Mouse (Mus musculus): Measurements from ENCODE around the gene Rpl3l. TPM values are rescaled to one million over a fixed set of nuclear protein-coding genes. Genes with fewer than 3 reads are reported as not detected.

The Rpl3l gene
- polyA plus RNA-seq (2015; fragmentation: Illumina TruSeq; extraction: RNeasy Lipid Tissue Mini Kit (QIAGEN cat#74804); ENCODE audit: insufficient read depth, low read depth, low replicate concordance), result not detected

DNA sequence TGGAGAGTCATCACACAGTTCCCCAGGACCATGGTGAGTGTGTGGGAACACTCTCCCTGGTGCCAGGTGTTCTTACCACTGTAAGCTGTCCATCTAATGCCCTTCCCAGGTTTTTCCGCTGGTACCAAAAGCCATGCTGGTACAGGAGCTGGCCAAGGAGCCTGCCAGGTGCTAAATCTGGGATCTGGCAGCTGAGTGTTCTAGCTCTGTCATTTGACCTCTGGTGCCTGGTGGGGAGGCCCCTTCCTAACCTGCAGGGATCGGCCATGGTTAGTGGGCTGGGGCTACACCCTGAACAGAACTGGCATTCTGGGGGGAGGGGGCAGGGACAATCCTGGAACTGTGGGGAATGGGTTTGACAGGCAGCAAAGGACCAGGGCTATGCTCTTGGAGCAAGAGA lies at the start of gene Rpl3l:
Gene Rpl3l (plus strand): TSS at position 203 of the 400 bp plus-strand sequence.

DNA sequence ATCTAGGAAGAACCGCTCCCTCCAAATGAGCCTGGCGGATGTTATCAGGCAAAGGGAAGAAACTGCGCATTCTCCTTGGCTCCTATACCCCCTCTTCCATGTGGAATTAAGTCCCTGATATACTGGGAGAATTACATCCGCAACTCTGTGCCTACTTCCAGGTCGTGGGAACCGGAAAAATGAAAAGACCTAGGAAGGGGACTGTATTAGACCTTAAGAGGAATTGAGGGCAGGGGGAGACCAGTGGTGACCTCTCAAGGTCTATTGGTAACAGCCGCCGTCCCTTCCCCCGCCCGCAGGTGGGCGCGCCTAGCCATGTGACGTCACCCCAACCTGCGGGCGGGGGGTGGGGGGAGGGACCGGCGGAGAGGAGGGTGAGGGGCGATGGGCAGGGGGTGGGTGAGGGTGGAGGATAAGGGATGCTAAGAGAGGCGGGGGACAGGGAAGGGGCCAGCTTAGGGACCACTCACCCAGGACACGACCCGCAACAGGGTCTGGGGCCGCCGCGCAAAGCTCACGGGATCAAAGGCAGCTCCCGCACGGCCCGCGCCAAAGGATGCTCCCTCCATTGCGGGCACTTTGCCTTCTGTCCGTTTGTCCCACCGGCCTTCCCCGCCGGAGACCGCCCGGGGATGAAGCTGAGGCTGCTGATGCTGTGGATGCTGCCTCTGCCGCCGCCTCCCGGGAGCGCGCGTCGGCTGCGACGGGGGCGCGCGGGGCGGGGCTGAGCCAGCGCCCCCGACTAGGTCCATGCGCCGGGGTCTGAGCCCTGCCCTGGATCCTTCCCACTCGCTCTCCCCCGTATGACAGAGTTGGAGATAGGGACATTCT lies 38.2 kb upstream of the Rpl3l start, which contains the start of gene Syngr3:
Gene Syngr3 (minus strand): TSS at position 705 of the 831 bp plus-strand sequence.

DNA sequence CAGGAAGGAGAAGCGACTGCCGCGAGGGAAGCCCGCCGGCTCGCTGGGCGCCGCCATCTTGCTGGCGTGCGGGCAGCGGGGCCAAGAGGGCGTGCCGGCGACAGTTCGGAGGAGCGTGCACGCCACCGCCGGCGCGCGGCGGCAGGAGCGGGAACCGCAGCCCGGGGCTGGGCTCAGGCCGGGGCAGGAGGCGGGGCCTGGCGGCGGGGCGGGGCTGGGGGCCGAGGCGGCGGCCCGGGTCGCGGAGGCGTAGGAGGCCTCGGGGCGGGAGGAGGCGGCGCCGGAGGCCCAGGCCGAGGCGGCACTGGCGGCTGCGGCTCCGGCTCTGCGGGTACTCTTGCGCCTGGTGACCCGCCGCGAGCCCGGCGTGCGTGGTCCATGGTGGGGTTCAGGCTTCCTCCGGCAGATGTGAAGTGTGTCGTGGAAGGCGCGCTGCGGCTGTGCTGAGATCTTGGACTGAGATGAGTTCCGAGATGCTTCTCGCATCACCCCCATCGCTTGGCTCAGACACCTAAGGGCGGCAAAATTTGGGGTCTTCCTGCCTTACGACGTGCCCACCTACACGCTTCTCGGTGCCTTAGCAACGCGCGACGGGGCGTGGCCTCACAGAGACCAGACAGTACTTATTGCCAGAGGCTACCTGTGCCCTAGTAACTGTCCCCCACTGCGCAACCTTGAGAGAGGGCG lies 31.5 kb upstream of the Rpl3l start, which contains the start of the genes Gfer and Noxo1:
Gene Gfer (minus strand): TSS at position 146 of the 687 bp plus-strand sequence.
Gene Noxo1 (plus strand): TSS at position 224 of the 687 bp plus-strand sequence.

DNA sequence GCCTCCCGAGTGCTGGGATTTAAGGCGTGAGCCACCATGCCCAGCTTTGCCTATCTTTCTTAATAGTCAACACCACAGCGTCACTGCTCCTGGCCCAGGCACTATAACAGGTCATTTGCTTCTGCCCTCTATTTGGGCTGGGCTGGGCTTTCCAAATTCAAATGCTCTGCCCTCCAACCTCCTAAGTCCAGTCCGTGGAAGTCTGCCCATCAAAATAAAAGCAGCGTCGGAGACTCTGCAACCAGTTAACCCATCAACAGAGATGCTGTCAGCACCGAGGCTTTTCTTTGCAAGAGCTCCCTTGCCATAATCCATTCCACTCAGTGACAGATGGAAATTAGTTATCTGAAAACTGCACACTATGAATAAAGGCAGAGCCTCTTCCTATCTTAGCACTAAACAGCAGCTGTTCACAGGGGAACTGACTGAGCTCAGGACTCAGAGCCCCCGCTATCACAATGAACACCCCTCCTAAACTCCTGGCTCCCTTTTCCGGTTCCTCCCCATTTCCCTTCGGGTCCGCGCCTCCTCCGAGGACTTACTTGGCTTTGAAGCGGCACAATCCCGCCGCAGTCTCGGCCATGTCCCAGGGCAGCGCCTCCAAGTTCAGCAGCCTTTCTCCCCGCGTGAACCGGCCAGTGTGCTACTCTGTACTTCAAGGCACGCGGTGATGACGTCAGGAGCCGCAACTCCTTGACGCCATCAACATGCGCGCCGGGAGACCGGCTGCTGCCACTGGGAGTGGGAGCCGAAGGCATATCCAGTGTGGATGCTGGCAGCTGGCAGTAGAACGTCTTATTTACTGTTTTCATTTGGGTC lies 20.4 kb upstream of the Rpl3l start, which contains the start of gene Tbl3:
Gene Tbl3 (minus strand): TSS at position 679 of the 819 bp plus-strand sequence.

DNA sequence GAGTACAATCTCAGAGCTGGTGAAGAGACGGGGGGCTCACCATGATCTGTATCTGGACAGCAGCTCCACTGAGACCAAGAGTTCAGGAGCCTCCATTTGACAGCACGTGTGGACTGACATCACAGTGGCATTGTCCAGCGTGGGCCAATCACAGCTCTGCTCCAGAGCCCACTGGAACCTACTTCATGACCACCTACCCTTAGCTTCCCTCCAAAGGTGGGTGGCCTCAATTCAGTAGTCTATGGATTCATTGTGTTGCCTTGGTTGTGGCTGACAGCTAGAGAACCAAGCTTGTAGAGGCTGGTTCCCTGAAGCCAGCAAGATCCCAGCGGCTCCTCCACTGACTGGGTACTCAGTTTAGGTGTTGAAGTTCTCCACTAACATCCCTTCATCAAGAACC lies 9.7 kb upstream of the Rpl3l start, which contains the start of the genes Rnf151 and Rps2:
Gene Rnf151 (minus strand): TSS at position 121 of the 400 bp plus-strand sequence.
Gene Rps2 (plus strand): TSS at position 174 of the 400 bp plus-strand sequence.

DNA sequence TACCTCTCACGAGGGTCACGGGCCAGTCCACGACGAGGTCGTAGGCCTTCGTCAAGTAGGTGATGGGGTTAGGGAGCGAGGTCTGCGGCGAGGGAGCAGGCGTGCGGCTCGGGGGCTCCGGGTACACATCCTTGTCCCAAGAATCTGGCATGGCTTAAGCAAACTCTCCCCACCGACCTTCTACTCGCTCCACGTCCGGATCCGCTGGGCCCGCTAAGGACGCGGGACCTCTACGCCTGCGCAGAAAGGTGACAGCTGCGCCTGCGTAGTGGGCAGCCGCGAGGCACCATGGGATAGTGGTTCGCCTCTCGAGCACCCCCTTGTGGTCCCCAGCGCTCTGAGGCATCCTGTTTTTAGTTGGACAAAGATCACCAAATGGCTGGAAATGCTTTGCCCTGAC lies 3.4 kb upstream of the Rpl3l start, which contains the start of gene Ndufb10:
Gene Ndufb10 (minus strand): TSS at position 295 of the 400 bp plus-strand sequence.

DNA sequence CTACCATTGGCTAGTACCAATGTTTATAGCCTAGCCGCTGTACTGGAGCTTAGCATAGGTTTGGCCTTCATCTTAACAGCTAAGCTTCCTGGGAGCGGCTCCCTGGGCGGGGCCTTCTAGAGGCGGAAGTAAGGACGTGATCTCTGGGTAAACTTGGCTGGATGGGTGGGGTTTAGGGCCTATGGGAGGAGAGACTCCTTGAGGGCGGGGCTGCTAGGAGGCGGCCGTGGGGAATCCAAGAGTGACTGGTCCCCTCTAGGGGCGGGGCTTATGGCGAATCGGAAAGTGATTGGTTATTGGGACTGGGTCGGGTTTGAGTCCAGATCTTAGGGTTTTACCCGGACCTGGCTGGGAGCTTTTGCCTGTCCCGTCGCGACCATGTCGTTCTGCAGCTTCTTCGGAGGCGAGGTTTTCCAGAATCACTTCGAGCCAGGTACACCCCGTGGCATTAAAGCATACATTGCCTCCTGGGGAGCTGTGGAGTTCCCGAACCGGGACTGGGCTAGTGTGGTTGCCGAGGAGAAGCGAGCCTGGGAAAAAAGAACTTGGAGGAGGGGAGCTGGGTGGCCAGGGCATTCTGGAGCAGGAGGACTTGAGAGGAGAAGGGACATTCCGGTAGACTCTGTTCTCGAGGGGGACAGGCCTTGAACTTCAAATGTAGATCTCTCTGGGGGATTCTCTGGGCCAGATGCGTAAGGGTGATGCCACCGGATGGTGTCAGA lies 8.9 kb downstream of the Rpl3l start, which contains the start of gene Msrb1:
Gene Msrb1 (plus strand): TSS at position 313 of the 722 bp plus-strand sequence.

DNA sequence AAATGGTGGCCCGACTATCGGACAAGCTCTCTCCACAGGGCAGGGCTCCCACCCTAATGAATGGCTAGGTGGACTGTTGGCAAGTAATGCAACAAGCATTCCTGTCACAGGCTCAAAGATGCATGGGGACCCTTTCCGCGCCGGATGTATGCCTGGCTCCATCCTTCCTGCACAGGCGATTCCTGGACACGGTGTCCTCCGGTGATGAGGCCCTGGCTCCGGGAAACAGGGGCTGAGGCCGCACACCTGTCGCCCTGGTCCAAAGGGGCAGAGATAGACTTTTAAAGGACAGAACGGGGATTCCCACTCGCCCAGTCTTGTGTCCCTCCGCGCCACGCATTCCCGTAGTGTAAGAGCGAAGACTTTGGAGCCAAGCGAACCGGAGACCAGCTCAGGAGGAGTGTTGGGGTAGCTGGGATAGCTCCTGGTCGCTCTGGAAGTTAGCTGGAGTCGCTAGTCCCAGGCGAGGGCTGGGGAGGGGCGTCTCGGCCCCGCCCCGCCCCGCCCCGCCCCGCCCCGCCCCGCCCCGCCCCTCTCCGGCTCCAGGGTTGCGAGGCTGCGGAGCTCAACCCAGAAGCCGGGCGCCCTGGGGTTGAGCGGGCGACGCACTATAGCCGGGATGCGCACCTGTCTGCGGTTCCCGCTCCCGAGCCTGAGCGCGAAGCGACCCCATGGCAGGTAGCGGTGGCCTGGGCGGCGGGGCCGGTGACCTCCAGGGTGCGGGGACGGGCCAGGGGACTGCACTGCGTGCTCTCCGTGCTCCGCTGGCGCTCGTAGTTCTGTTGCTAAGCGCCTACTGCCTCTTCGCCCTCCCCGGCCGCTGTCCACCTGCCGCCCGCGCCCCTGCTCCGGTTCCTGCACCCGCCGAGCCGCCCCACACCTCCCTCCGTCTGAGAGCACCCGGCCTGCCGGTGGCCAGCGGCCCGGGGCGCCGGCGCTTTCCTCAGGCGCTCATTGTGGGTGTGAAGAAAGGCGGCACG lies 25.1 kb downstream of the Rpl3l start, which contains the start of gene Hs3st6:
Gene Hs3st6 (plus strand): TSS at position 574 of the 980 bp plus-strand sequence.

Other genes with a start within 250 kb of the Rpl3l start
- gene Mlst8, start 248.7 kb upstream of the Rpl3l start, polyA plus RNA-seq (2015; fragmentation: Illumina TruSeq; extraction: RNeasy Lipid Tissue Mini Kit (QIAGEN cat#74804); ENCODE audit: insufficient read depth, low read depth, low replicate concordance), result 3.5 TPM
- gene Caskin1, start 239.2 kb upstream of the Rpl3l start, polyA plus RNA-seq (2015; fragmentation: Illumina TruSeq; extraction: RNeasy Lipid Tissue Mini Kit (QIAGEN cat#74804); ENCODE audit: insufficient read depth, low read depth, low replicate concordance), result 0.26 TPM
- 28.2 TPM for gene Traf7, start 199.9 kb upstream of the Rpl3l start, polyA plus RNA-seq (2015; fragmentation: Illumina TruSeq; extraction: RNeasy Lipid Tissue Mini Kit (QIAGEN cat#74804); ENCODE audit: insufficient read depth, low read depth, low replicate concordance)
- 35.0 TPM for gene Rab26, start 193.6 kb upstream of the Rpl3l start, polyA plus RNA-seq (2015; fragmentation: Illumina TruSeq; extraction: RNeasy Lipid Tissue Mini Kit (QIAGEN cat#74804); ENCODE audit: insufficient read depth, low read depth, low replicate concordance)
- gene Pkd1, start 178.0 kb upstream of the Rpl3l start, polyA plus RNA-seq (2015; fragmentation: Illumina TruSeq; extraction: RNeasy Lipid Tissue Mini Kit (QIAGEN cat#74804); ENCODE audit: insufficient read depth, low read depth, low replicate concordance), result 26.9 TPM
- gene Tsc2, start 95.2 kb upstream of the Rpl3l start, polyA plus RNA-seq (2015; fragmentation: Illumina TruSeq; extraction: RNeasy Lipid Tissue Mini Kit (QIAGEN cat#74804); ENCODE audit: insufficient read depth, low read depth, low replicate concordance), result 50.0 TPM
- 3.5 TPM for gene Nthl1, start 95.1 kb upstream of the Rpl3l start, polyA plus RNA-seq (2015; fragmentation: Illumina TruSeq; extraction: RNeasy Lipid Tissue Mini Kit (QIAGEN cat#74804); ENCODE audit: insufficient read depth, low read depth, low replicate concordance)
- 48.3 TPM for gene Slc9a3r2, start 77.5 kb upstream of the Rpl3l start, polyA plus RNA-seq (2015; fragmentation: Illumina TruSeq; extraction: RNeasy Lipid Tissue Mini Kit (QIAGEN cat#74804); ENCODE audit: insufficient read depth, low read depth, low replicate concordance)
- 1.6 TPM for gene Npw, start 69.4 kb upstream of the Rpl3l start, polyA plus RNA-seq (2015; fragmentation: Illumina TruSeq; extraction: RNeasy Lipid Tissue Mini Kit (QIAGEN cat#74804); ENCODE audit: insufficient read depth, low read depth, low replicate concordance)
- 21.6 TPM for gene Zfp598, start 58.1 kb upstream of the Rpl3l start, polyA plus RNA-seq (2015; fragmentation: Illumina TruSeq; extraction: RNeasy Lipid Tissue Mini Kit (QIAGEN cat#74804); ENCODE audit: insufficient read depth, low read depth, low replicate concordance)
- gene Syngr3, start 37.9 kb upstream of the Rpl3l start, polyA plus RNA-seq (2015; fragmentation: Illumina TruSeq; extraction: RNeasy Lipid Tissue Mini Kit (QIAGEN cat#74804); ENCODE audit: insufficient read depth, low read depth, low replicate concordance), result 0.44 TPM
- gene Gfer, start 31.7 kb upstream of the Rpl3l start, polyA plus RNA-seq (2015; fragmentation: Illumina TruSeq; extraction: RNeasy Lipid Tissue Mini Kit (QIAGEN cat#74804); ENCODE audit: insufficient read depth, low read depth, low replicate concordance), result 10.7 TPM
- gene Noxo1, start 31.6 kb upstream of the Rpl3l start, polyA plus RNA-seq (2015; fragmentation: Illumina TruSeq; extraction: RNeasy Lipid Tissue Mini Kit (QIAGEN cat#74804); ENCODE audit: insufficient read depth, low read depth, low replicate concordance), result 1.6 TPM
- 6.0 TPM for gene Tbl3, start 20.2 kb upstream of the Rpl3l start, polyA plus RNA-seq (2015; fragmentation: Illumina TruSeq; extraction: RNeasy Lipid Tissue Mini Kit (QIAGEN cat#74804); ENCODE audit: insufficient read depth, low read depth, low replicate concordance)
- not detected for gene Rnf151, start 9.8 kb upstream of the Rpl3l start, polyA plus RNA-seq (2015; fragmentation: Illumina TruSeq; extraction: RNeasy Lipid Tissue Mini Kit (QIAGEN cat#74804); ENCODE audit: insufficient read depth, low read depth, low replicate concordance)
- gene Rps2, start 9.7 kb upstream of the Rpl3l start, polyA plus RNA-seq (2015; fragmentation: Illumina TruSeq; extraction: RNeasy Lipid Tissue Mini Kit (QIAGEN cat#74804); ENCODE audit: insufficient read depth, low read depth, low replicate concordance), result 538 TPM
- gene Ndufb10, start 3.3 kb upstream of the Rpl3l start, polyA plus RNA-seq (2015; fragmentation: Illumina TruSeq; extraction: RNeasy Lipid Tissue Mini Kit (QIAGEN cat#74804); ENCODE audit: insufficient read depth, low read depth, low replicate concordance), result 66.2 TPM
- 68.8 TPM for gene Msrb1, start 8.8 kb downstream of the Rpl3l start, polyA plus RNA-seq (2015; fragmentation: Illumina TruSeq; extraction: RNeasy Lipid Tissue Mini Kit (QIAGEN cat#74804); ENCODE audit: insufficient read depth, low read depth, low replicate concordance)
- gene Hs3st6, start 25.2 kb downstream of the Rpl3l start, polyA plus RNA-seq (2015; fragmentation: Illumina TruSeq; extraction: RNeasy Lipid Tissue Mini Kit (QIAGEN cat#74804); ENCODE audit: insufficient read depth, low read depth, low replicate concordance), result 1.0 TPM
- not detected for gene Meiob, start 76.5 kb downstream of the Rpl3l start, polyA plus RNA-seq (2015; fragmentation: Illumina TruSeq; extraction: RNeasy Lipid Tissue Mini Kit (QIAGEN cat#74804); ENCODE audit: insufficient read depth, low read depth, low replicate concordance)
- 23.1 TPM for gene Hagh, start 112.3 kb downstream of the Rpl3l start, polyA plus RNA-seq (2015; fragmentation: Illumina TruSeq; extraction: RNeasy Lipid Tissue Mini Kit (QIAGEN cat#74804); ENCODE audit: insufficient read depth, low read depth, low replicate concordance)
- 3.8 TPM for gene Fahd1, start 122.5 kb downstream of the Rpl3l start, polyA plus RNA-seq (2015; fragmentation: Illumina TruSeq; extraction: RNeasy Lipid Tissue Mini Kit (QIAGEN cat#74804); ENCODE audit: insufficient read depth, low read depth, low replicate concordance)
- 3.4 TPM for gene Igfals, start 138.2 kb downstream of the Rpl3l start, polyA plus RNA-seq (2015; fragmentation: Illumina TruSeq; extraction: RNeasy Lipid Tissue Mini Kit (QIAGEN cat#74804); ENCODE audit: insufficient read depth, low read depth, low replicate concordance)
- gene Nubp2, start 158.5 kb downstream of the Rpl3l start, polyA plus RNA-seq (2015; fragmentation: Illumina TruSeq; extraction: RNeasy Lipid Tissue Mini Kit (QIAGEN cat#74804); ENCODE audit: insufficient read depth, low read depth, low replicate concordance), result 8.6 TPM
- gene Spsb3, start 158.8 kb downstream of the Rpl3l start, polyA plus RNA-seq (2015; fragmentation: Illumina TruSeq; extraction: RNeasy Lipid Tissue Mini Kit (QIAGEN cat#74804); ENCODE audit: insufficient read depth, low read depth, low replicate concordance), result 7.3 TPM
- 8.7 TPM for gene Eme2, start 167.3 kb downstream of the Rpl3l start, polyA plus RNA-seq (2015; fragmentation: Illumina TruSeq; extraction: RNeasy Lipid Tissue Mini Kit (QIAGEN cat#74804); ENCODE audit: insufficient read depth, low read depth, low replicate concordance)
- gene Mrps34, start 167.3 kb downstream of the Rpl3l start, polyA plus RNA-seq (2015; fragmentation: Illumina TruSeq; extraction: RNeasy Lipid Tissue Mini Kit (QIAGEN cat#74804); ENCODE audit: insufficient read depth, low read depth, low replicate concordance), result 13.1 TPM
- gene Nme3, start 168.7 kb downstream of the Rpl3l start, polyA plus RNA-seq (2015; fragmentation: Illumina TruSeq; extraction: RNeasy Lipid Tissue Mini Kit (QIAGEN cat#74804); ENCODE audit: insufficient read depth, low read depth, low replicate concordance), result 3.3 TPM
- gene Mapk8ip3, start 209.2 kb downstream of the Rpl3l start, polyA plus RNA-seq (2015; fragmentation: Illumina TruSeq; extraction: RNeasy Lipid Tissue Mini Kit (QIAGEN cat#74804); ENCODE audit: insufficient read depth, low read depth, low replicate concordance), result 42.5 TPM
- 9.4 TPM for gene Jpt2, start 232.9 kb downstream of the Rpl3l start, polyA plus RNA-seq (2015; fragmentation: Illumina TruSeq; extraction: RNeasy Lipid Tissue Mini Kit (QIAGEN cat#74804); ENCODE audit: insufficient read depth, low read depth, low replicate concordance)

Measured in pancreas, adult 10 weeks (tissue).